Mouse (Mus musculus): ENCODE data around the gene Strip1.

Strip1 gene

DNA sequence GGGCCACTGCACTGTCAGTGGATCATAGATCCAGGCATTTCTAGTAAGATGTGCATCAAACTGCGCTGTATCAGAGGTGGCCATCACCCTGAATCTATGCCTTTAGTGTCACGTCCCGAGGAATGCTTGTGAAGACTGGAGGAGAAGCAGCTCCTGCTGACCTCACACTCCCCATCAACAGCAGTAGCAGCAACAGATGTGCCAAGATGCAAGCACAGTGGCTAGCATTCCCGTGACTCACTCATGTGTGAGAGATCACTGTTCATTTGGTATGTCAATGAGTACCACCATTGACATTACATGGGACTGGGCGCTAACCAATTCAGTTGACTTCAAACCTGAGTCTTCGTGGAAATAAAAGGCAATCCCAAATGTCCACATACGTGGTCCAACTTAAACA lies 3.9 kb downstream of the Strip1 start:
- no peak for DNase-seq (ENCODE audit: low spot score in 2 of 2)

- DNase-seq (ENCODE audit: low spot score in 2 of 2), result no peak
These were observed 4.7 kb downstream of the Strip1 start for GRCm38 (mm10) chr3:107626751-107627150.

GRCm38 (mm10) chr3:107625536-107625935 lies 6.0 kb downstream of the Strip1 start:
- no peak for DNase-seq (ENCODE audit: low spot score in 2 of 2)

DNA sequence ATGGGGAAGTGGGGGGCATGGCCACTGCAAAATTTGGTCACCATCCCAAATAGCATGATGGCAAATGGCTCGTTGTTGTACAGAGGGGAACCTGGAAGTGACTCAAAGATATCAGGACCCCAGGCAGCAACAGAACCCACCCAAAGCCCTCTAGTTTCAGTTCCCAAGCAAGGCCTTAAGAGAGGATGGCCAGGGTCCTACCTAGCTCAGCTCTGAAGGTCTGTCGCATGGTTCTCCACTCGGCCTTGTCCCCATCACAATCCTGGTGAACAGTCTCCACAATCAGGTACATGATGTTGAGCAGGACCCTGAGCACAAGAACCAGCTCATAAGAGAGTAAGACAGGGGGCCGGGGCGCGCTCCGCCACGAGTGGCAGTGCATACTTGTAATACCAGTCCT lies 7.1 kb downstream of the Strip1 start:
- DNase-seq (ENCODE audit: low spot score in 2 of 2), result no peak

GRCm38 (mm10) chr3:107622537-107622936 lies 9.0 kb downstream of the Strip1 start:
- no peak for DNase-seq (ENCODE audit: low spot score in 2 of 2)

- DNase-seq (ENCODE audit: low spot score in 2 of 2), result no peak
These were observed 10.0 kb downstream of the Strip1 start for GRCm38 (mm10) chr3:107621286-107622075.

DNA sequence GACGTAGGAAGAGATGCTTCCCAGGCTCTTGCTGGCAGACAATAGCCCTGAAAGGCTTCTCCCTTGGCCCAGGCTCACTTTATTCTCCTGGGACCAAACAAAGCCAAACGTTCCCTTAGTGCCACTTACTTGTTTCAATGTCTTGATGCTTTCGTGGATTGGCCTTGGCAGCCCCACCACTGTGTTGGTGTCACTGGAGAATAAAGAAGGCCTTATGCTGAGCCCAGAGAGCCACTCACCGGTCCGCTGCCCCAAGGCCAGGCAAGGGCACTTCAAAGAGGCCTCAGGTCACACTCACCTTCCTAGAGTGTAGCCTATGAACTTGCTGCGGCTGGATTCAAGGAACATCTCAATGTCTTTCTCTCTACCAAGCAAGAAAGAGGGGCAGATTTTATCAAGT lies 11.6 kb downstream of the Strip1 start:
- DNase-seq (ENCODE audit: low spot score in 2 of 2), result no peak

DNA sequence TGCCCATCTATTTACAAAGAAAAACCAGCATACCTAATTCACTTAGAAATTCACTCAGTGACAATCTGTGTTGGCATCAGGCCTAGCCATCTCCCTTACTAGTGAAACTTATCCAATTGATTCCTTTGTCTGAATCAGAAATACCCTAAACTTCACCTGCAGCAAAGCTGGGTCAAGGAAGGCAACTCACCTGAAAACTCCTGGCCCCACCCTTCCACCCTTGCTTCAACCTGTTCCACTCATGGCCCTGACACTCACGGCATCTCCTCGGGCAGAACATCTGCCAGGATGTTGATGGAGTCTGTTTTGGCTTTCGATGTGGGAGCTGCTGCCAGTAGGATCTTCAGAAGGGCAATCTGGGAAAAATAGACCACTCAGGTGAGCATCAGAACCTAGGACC lies 13.7 kb downstream of the Strip1 start:
- no peak for DNase-seq (ENCODE audit: low spot score in 2 of 2)

DNA sequence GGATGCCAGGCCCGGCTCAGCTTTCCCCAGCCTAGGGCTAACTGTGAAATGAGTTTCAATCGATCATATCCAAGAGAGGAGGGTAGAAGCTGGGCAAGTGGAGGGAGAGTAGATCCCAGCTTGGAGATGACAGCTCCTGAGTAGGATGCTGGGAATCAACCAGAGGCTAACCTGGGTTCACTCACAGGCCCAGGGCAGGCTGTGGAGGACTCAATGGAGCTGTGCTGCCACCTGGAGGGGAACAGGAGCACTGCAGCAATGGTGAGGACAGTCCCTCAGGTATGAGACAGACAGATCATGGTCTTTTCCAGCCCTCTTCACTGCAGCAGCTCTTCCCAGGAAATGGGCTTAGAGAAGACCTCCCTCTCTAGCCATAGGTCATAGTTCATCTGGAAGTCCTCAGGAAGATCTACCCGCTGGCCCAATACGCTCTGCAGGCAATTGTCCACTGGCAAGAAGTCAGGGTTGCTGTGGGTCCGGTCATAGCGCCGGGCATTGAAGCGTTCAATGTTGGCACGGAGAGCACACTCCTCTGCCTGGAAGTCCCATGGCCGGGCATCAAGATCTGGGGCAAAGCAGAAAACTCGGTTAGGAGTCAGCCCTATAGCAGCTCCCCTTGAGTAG lies 18.5 kb downstream of the Strip1 start:
- DNase-seq (ENCODE audit: low spot score in 2 of 2), result peak; percentile 33 to 45

DNA sequence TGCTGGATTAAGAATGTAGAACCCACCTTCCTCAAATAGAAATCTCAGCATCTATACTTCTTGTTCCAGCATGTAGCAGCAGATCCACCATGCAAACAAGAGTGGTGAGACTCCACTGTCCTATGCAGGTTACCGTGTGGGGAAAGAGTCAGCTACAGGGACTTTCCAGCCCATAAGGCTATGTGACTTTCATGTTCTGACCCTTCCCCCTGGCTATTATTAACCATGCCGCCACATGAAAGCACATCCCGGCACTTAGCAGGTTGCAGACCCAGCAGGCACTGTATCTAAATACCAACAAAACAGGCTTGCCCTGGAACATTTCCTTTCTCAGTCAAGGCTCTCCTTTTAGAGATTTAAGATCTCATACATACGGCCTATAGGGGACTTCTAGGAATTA lies 20.1 kb downstream of the Strip1 start:
- DNase-seq (ENCODE audit: low spot score in 2 of 2), result no peak

DNA sequence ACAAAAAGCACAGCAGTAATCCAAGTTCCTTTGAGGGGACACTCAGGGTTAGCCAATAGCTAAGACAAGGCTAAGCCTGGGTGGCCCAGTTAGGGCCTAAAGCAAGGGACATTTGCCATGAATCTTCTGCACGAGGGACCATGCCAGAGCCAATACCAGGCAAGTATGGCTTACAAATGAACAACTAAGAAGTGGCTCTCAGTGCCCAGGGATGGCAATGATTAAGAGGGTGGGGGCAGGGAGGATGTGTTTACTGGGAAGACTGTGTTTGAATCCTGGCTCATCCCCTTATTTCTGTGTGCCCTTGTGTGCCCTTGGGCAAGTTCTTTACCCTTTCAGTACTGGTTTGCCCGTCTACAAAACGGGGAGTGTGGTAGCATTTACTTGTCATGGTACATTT lies 22.1 kb downstream of the Strip1 start:
- no peak for DNase-seq (ENCODE audit: low spot score in 2 of 2)

DNA sequence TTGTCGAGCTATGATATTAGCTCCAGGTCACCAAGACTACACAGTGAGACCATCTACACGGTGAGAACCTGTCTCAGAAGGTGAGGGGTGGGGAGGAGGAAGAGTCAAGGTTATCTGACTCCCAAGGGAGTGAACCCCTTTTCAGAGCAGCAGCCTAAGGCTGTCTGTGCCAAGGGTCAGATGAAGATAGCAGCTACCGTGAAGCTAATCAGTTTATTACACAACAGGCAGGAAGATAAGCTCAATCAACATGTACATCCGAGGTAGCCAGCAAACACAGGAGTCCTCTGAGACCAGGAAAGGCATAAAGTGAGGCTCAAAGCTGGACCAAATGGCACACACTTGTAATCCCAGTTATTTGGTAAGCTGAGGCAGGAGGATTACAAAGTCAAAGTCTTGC lies 22.7 kb downstream of the Strip1 start:
- no peak for DNase-seq (ENCODE audit: low spot score in 2 of 2)

- DNase-seq (ENCODE audit: low spot score in 2 of 2), result no peak
These were observed 24.3 kb downstream of the Strip1 start for GRCm38 (mm10) chr3:107607221-107607620.

DNA sequence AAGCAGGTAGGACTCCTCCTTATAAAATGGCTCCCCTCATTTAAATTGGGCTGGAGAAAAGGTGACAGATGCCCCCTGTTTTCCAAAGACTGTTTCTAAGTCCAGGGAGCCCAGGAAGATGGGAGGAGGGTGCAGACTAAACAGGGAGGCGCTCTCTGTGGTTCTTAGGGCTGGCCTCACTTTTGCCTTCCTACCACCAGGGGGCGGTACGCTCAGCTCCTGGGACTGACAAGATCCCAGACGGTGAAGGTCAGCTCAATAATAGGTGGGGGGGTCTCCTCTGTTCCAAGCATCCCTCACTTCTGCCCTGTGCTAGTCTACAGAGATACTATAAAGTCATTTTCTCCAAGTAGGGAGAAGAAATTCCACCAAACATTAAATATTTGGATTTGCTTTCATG lies 26.2 kb downstream of the Strip1 start:
- DNase-seq (ENCODE audit: low spot score in 2 of 2), result peak; percentile 17 to 29

GRCm38 (mm10) chr3:107600127-107600526 lies 31.4 kb downstream of the Strip1 start:
- no peak for DNase-seq (ENCODE audit: low spot score in 2 of 2)

DNA sequence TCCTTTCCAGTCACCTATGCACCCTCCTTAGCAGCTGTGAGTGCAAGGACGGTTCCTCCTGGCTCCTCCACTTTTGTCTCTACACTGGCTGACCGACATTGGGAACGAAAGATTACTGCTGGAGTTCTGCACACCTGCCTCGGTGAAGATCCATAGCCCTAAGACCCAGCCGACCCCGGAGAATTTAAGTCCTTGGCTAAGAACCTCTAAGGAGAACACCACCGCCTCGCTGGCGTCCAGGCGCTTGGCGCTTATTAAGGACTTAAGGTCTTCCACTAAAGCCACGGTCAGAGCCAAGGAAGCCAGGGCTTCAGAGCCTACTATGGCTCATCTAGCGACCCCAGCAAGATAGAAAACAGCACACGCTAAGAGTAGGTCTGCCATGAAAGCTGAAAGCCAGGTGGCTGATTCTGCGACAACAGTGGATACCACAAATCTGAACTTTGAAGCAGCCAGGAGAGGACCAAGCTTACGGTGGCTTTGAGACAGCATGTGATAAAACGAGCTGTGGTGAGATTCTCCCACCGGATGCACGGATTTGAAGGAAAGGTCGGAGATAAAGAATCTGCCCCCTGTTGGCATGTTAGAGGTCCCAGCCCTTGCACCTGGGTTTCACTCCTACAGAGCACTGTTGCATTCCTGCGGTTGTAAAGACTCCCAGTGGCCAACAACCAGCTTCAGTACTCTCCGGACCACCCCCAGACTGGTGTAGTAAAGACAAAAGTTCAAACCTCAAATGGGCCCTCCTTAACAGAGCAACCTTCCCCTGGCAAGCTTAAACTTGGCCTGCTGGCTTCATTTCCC lies 33.7 kb downstream of the Strip1 start:
- no peak for DNase-seq (ENCODE audit: low spot score in 2 of 2)

DNA sequence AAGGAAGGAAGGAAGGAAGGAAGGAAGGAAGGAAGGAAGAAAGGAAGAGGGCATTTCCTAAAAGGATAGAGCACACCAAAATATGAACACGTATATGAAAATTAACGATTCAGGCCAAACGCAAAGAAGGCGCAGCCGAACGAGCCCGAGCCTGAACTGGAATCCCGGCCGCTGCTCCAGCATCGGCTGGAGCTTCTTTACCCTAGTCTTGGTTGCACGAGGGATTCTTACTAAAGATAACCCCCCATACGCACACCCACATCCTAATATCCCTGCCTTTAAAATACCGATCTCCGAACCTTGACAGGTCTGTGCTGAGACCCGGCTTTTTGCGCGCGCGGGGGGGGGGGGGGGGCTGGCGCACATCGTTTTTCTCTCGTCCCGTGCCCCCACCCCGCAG lies 34.4 kb downstream of the Strip1 start:
- DNase-seq (ENCODE audit: low spot score in 2 of 2), result no peak

DNA sequence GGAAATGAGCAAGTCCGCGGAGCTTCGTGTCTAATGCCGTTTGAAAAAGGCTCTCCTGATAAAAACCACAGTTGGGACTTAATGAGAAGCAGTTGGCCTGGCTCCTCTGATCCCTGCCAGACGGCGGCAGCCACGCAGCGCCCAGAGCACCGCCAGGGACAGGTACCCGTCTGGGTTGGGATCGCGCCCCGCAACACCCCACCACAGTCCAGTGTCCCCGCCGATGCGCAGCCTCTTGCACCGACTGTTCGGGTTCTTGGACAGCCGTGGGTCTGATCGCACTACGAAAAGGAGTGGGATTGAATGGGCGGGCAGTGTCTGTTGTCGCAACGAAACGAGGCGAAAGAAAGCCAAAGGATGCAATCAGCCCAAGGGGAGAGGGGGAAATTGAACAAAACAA lies 34.9 kb downstream of the Strip1 start:
- no peak for DNase-seq (ENCODE audit: low spot score in 2 of 2)

DNA sequence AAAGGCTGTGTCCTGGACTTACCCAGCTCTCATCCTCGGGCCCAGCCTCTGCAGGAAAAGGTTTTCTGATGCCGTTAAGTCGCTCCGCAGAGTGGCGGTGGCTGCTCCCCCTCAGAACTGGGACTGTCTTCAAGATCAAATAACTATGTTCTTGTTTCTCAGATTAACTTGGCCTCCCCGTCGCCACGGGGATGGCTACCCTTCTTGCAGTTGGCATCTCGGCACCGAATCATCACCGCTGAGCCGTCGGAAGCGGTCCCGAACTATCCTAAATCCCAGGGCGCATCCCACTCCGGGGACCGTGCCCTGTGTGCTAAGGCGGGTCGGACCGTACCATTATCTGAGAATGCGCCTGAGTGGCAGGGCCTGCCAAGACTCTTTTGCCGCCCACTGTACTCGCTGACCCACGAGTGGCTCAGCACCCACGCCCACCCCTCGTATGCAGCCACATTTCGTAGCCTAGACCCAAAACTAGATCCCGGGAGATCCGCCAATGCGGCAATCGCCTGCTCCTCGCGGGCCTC lies 35.5 kb downstream of the Strip1 start:
- no peak for DNase-seq (ENCODE audit: low spot score in 2 of 2)

DNA sequence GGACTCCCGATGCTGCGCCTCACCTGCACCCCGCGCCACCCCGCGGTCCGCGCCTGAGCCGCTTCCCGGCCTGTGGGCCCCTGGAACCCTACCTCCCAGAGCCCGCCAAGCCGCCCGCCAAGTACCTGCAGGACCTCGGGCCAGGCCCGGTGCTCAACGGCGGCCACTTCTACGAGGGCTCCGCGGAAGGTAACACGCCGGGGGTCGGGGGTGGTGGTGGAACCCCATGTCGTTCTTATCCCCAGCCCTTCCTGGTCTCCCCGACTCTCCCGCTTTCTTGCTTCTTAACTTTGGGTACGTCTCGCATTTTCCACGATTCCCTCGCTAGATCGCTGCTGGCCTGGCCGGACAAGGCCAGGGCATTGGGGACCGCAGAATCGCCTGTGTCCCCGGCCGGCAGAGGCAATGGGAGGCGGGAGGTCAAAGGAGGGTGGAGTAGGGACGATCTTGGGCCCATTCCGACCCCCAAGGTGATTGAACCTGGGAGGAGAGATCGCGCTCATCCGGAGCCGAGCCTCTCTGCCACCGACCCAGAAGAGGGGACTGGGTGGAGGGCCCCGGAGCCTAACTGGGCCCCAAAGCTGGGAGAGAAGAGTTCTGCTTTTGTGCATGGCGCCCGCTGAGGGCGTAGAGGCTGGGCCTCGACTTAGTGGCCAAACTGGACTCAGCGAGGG lies 36.1 kb downstream of the Strip1 start:
- no peak for DNase-seq (ENCODE audit: low spot score in 2 of 2)

DNA sequence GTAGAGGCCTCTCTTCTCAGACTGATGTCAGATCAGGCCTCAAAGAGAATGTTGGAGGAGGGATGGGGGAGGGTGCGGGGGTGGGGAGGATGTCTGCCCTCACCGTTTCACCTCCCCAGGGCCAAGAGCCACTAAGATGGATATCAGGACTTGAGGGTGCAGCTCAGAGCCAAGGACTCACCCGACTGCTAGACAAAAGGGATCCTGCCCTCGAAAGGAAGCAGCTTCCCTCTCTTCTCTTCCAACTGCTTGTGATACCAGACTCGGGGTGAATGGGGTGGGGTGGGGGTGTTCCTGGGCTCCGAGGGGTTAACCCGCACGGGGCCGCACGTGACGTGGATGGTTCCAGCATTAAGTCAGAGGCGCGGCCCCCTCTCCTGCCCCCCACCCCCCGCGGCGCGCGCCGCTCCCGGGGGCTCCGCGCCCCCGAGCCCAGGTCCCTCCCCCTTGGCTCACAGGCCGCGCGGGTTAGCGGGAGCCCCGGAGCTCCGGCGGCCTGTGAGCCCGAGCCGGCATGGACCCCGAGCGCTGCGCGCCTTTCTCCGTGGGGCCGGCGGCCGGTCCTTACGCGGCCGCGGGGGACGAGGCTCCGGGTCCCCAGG lies 36.7 kb downstream of the Strip1 start, which contains the start of gene Alx3:
Gene Alx3, plus strand, starts transcription at position 370 of the 602 bp plus-strand sequence.
- no peak for DNase-seq (ENCODE audit: low spot score in 2 of 2)

All from spleen, postnatal 36 days (tissue).